Mouse (Mus musculus): Measurements from ENCODE around the gene Il2rb.

Il2rb gene

DNA sequence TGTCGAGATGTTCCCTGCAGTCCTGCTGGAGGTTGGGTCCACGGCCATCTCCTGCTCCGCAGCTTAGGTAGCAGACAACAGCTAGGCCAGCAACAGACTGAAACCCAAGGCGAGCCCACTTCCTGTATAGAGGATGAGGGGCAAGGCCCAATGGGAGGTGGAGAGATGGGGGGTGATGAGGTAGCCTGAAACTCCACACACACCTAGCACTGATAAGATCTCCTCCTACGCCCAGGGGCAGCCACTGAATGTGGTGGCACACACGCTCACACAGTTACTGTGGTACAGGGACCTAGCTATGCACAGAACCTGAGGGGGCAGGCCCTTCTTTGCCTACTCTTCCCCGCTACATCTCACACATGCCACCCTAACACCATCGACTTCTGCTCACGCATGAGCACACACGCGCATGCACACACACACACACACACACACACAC, at the start of gene Il2rb:
Gene Il2rb (minus strand): TSS at position 304 of the 439 bp plus-strand sequence.
- no peak for DNase-seq (ENCODE audit: low spot score)

DNA sequence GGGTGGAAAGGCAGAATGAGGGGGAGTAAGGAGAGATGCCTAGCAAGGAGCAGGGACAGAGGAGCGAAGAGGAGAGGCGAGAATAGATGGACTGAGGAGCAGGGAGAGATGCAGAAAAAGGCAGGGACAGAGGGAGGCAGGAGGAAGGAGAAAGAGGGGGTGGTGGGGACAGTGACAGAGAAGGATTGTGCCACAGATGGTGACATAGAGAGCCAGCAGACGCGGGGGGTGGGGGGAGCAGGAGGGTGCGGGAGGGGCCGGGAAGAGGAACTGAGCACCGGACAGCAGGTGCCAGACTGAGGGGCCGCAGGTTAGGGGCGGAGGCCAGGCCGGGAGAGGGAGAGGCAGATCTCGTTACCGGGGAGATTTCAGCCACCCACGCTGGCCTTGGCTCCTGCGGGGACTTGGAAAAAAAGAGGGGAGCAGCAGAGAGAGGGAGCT, 49.5 kb upstream of the Il2rb start, which contains the start of gene Sstr3:
Gene Sstr3 (minus strand): TSS at position 125 of the 441 bp plus-strand sequence.
- no peak for DNase-seq (ENCODE audit: low spot score)

DNA sequence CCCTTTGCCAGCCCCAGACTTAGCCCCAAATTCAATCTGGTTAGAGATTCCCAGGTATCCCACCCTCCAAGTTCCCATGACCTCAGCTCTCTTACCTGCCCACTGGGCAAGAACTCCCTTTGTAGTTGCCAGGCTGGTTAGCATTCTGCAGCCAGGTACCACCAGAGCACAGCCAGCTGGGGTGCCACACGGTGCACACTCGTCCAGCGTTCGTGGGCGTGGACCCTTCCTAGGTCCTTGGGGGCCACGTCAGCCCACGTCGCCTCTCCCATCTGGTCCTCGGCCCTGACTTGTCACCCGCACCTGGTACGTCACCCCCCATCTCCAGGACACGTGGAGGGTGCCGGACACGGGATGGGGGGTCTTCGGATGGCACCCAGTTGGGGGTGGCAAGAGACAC, 49.0 kb upstream of the Il2rb start:
- DNase-seq (ENCODE audit: low spot score) = no peak

DNA sequence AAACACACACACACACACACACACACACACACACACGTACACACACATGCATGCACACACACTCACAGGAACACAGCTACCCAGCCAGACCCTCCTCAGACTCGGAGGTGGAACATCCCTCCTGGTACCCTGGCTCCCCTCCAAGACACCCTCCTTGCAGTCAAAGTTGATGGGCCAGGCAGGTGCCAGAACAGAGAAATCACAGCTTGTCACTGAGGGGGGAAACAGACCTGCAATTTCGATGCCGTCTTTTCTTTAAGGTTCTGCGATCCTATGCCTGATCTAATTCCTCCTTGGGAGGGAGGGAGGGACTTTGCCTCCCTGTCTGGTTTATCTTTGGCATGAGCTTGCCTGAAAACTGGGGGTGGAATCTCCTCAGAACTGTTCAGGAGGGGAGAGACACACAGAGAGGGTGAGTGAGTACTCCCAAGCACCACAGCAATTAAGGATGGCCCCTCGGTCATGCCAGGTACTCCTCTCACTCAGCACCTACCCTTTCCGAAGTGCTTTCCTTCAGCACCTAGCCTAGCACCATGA, 47.8 kb upstream of the Il2rb start:
- no peak for DNase-seq (ENCODE audit: low spot score)

DNA sequence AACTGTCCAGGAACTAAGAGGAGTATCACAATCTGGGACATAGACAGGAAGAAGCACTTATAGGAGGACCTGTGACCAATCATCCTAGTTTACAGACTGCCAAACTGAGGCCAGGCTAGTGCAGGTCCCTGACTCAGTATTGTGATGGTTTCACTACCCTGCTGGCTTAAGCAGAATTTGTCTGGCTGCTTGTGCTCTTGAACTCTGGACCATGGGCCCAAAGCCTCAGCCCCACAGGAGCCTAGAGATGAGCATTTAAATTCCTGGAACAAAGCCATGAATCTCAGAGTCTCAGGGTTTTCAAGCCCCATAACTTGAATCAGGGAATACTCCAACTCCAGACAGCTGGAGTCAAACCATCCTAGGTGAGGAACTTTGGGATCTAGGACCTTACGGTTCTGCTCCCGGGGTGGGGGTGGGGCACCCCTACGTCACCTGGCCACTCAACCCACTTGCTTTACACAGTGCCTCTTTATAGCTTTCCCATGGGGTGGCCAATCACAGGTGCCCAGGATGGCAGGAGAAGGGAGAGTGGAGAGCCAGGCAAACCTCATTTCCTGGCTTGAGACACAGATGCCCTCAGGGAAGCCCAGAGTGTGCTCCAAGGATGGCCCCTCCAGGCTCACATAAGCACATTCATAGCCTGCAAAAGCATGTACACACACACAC, 47.2 kb upstream of the Il2rb start:
- DNase-seq (ENCODE audit: low spot score) = peak; percentile 21

DNA sequence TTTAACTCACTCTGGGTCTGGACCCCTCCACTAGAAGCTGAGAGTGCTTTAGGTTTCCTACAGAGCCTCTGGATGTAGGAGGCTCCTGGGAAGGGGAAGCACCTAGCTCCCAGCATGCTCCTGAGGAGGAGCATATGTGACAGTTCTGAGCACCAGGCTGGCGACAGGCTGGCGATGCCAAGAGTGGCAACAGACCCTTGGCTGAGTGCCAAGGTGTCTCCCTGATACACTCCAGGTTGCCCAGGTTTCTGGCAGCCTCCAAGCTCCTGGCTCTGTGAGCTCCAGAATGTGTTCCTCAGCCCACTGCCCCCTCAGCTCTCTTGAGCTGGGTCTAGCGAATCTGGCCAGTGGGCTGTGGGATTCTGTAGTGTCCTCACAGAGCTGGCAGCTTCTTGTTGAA, 46.5 kb upstream of the Il2rb start:
- peak; percentile 92 for DNase-seq (ENCODE audit: low spot score)

DNA sequence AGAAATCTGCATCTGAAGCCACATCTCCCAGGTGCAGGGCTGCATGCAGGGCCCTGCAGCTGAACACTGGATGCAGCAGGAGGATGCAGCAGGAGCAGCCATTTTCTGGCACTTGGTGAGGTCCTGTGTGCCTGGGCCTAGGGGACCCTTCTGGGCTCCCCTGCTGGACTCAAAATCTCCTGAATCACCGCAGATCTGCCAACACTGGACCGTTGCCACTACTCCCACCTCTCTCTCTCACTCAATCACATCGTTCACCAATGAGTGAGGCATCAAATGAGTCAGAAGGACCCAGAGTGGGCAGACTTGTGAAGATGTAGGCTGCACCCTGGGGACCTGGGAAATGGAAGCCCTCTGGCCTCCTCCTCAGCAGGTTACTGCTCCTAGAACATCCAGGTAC, 46.0 kb upstream of the Il2rb start:
- DNase-seq (ENCODE audit: low spot score) = peak; percentile 52

DNA sequence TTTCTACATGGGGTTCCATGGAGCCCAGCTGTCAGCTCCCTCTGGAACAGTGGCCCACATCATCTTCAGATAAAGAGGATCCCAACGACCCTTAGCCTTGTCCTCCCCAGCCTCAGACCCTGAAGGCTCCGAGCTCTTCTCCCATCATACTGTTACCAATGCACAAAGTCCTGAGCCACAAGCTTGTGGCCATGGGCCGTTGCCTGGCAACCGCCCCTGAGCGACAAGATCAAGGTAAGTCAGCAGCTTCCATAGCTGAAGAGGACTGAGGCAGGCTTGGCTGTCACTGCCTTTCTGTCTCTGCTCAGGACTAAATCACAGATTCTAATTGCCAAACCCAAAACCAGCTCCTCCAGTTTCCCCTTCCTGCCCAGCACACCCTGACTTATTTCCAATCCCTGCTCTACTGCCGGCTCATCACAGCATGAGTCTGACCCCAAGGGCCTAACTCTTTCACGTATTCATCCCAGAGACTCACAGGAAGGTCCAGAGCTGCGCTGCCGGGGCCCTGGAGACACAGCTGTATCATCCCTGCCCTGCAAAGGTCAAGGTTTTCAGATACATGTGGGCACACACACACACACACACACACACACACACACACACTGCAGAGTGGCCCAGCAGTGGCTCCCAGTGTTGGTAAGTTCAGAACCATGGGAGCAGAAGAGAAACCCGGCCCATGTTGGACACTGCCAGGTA, 40.8 kb upstream of the Il2rb start:
- DNase-seq (ENCODE audit: low spot score) = no peak

DNA sequence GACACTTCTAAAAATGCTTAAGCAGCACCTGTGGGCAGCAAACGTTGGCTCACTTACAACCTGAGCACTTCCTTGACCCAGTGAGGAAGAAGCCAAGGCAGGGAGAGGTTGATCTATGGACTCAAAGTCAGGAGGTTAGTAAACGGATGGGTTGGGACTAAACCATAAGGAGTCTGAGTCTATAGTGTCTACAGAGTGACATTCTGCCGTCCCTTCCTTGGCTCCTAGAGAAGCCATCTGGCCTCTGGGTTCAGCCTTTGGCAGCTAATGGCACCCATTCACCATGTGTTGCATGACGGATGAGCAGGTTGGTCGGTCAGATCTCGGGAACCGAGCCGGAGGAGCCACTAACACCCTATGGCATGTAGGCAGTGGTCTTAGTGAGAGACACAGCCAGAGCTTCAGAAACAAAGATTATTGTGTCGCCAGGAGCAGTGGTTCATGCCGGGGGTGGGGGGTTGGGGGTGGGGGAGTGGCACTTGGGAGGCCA, 38.3 kb upstream of the Il2rb start:
- DNase-seq (ENCODE audit: low spot score) = no peak

DNA sequence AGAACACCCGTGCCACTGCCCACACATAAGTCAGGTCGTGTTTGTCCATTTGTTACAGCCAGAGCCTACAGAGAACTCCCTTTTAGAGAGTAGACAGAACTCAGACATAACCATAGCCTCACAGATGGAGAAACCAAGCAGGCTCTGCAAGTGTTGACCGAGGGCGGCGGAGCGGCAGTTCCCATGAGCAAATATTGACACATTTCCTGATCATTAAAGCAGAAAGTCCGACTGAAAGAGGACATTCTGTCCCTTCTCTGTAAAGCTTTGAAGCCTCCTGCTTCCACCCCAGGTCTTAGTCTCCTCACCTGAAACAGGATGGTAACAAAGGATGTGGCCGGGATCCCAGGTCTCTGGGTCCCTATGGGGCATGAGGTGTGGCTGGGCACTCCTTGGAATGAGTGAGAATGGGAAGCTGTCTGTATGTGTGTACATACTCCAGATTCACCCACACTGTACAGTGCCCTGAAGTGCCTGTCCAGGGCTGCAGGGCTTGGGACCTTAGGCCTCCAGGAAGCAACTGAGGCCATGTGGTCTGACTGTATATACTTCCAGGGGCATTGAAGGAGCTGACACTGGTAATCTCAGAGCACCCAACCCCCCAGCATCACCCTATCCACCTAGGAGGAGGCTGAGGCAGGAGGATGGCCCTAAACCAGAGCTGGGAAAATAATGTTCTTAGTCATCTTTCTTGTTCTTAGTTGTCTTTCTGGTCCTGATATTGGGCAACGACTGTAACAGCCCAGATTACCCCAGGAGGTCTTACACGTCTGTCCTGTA, 37.7 kb upstream of the Il2rb start:
- no peak for DNase-seq (ENCODE audit: low spot score)

DNA sequence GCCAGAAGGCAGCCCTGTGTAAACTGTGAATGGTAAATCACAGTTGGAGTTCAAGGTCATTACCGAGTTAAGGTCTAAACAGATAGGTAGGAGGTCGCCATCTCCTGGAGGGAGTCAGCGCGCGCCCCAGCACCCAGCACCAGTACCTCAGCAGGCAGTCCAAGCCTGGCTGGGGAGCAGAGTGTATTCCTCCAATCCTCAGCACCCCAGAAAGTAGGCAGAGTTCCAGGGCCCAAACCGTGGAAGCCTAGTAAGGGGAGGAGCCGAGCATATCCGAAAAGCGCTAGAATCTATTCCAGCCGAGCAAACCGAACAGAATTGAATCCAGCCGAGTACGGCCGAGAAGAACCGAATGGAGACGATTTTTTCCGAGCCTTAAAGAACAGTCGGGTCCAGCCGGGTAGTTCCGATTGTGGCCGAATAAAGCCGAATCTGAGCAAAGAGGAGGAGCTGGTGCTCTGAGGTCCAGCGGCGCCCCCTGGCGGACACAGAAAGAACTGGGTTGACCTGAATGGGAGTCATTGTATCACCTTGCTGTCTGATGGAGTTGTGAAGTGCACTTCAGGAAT, 36.9 kb upstream of the Il2rb start:
- peak; percentile 100 for DNase-seq (ENCODE audit: low spot score)

DNA sequence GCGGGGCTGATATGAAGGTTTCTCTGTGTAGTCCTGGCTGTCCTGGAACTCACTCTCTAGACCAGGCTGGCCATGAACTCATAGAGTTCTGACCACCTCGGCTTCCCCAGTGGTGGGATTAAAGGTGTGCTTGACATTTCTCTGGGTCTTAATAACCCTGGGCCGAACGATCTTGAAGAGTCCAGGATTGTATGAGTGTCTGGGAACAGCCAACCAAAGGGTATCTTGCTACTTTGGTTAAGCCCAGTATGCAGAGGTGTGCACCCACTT, 36.3 kb upstream of the Il2rb start:
- DNase-seq (ENCODE audit: low spot score) = peak; percentile 26

DNA sequence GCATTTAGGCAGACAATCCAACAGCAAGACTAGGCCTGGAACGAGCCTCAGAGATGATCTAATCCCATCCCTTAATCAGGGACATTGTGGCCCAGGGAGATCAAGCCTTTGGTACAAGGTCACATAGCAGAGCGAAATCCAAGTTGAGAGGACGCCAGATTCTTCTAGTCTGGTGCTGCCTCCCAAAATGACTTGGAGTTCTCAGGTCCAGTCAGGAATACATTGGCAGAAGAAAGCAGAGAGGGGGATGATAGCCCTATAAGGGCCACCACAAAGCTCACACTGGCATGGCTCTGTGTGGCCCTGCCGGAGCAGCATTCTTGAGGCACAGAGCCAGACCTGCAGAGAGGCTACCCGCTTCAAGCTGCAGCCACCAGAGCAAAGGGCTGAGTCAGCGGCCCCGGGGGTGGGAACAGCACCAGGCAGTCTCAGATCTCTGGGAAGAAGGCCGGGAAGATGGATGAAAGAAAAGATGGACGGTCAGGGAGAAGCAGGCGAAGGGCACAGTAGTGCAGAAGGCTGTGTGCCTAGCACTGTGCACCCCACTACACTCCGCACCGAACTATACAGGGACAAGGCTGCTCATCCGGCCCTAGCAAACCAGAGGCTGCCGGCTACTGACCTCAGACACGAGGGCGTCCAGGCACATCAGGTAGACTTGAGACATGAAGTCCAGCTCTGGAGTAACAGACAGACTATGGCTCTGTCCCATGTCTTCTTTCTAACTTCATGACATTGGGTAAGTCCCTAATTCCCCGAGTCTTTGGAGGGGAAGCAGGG, 35.8 kb upstream of the Il2rb start, which contains the start of gene C1qtnf6:
Gene C1qtnf6 (minus strand): TSS at position 746 of the 780 bp plus-strand sequence.
- peak; percentile 63 for DNase-seq (ENCODE audit: low spot score)

DNA sequence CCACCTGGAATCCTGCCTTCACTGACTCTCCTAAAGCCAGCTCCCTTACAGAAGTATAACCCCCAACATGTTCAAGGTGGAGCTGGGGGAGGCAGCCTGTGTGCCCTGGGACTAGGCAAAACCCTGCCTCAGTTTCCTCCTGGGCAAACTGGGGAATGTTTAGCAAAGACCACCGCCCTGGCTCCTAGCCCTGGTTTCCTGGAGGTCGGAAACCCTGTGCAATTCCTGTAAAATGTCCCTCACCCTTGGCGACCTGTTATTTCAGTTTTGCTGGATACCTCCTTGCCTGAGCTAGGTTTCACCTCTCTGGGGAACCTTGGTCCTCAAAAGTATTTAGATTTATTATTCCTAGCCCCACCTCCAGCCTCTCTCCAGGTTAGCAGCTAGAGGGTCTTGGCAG, 35.1 kb upstream of the Il2rb start:
- no peak for DNase-seq (ENCODE audit: low spot score)

DNA sequence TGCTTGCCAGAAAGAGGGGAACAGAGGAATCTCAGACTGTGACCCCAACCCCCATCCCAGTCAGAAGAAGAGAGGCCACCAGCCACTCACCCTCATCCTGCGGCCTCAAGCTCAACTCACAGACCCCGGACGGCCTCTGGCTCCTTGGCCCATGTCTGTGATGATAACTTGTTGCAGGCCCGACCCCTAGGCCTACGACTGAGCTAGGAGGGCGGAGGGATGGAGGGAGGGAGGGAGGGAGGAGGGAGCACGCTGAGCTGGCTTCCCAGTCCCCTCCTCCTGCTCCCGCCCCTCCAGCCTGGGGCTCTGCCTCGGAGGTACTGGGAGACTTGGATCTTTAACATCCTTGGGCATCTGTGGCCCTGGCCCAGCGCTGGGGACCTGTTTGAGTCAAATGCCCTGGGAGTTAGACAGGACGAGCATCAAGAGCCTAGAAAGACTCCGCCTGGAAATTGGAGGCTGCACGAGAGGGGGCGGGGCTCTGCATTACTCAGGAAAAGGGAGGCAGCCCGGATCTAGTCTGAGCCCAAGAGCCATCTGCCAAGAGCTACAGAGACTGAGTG, 34.4 kb upstream of the Il2rb start:
- DNase-seq (ENCODE audit: low spot score) = peak; percentile 85

DNA sequence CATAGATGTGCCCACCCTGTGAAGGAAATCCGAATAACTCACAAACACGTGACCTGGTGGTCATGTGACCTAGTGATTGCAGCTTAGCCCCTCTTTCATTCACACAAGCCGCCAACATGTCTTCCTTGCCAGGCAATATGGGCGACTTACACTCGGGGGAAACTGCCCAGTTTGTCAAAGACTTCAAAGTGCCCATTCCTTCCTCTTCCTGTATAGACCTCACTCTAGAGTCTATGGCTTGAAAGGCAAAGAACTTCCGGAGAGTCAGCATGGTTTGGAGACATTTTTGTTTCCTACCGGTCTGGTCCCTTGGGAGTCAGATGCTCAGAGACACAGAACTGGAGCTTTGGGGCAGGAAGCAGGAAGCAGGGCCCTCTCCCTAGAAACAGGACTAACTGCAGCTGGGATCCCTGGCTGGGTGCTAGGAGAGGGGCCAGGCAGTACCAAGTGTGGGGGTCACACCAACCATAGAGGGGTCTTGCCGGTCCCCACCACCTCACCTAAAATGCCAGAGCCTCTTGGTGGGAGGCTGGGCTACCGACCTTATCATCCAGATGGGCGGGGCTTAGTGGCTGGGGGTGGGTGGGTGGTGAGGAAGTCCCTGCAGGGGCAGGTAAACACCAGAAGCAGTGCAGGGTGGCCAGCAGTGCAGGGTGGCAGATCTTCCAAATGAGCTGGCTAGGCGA, 33.8 kb upstream of the Il2rb start:
- peak; percentile 57 for DNase-seq (ENCODE audit: low spot score)

DNA sequence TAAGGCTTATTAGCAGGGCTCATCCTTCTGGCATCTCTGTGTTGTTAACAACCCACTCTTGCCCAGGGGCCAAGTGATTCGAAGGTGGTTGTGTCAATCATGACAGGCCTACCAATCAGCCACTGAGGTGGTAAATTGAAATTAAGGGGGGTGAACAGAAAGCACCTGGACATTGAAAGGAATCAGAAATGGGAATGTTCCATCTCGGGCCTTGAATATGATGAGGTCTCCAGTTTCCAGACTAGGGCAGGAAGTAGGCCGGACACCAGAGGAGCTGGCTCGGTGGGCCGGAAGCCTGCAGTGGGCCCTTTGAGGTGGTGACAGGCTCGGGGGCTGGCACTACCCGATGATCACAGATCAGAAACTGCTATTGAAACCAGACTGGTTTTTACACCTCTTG, 32.9 kb upstream of the Il2rb start:
- peak; percentile 51 for DNase-seq (ENCODE audit: low spot score)

DNA sequence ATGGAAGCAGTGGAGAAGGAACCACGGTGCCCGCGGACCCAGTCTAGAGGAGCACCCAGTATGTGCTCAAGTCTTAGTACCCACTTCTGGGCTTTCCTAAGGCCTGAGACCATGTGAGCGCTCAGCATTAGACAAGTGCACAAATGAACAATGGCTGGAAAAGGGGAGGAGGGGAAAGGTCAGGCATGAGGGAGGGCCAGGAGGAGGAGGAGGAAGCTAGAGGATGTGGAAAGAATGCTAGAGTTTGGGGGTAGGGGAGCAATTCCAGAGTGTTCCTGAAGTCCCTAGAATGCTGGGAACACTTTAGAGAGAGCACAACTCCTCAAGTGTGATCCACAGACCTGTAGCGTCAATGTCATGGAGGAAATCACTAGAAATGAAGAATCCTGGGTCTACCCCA, 29.1 kb upstream of the Il2rb start:
- DNase-seq (ENCODE audit: low spot score) = no peak

DNA sequence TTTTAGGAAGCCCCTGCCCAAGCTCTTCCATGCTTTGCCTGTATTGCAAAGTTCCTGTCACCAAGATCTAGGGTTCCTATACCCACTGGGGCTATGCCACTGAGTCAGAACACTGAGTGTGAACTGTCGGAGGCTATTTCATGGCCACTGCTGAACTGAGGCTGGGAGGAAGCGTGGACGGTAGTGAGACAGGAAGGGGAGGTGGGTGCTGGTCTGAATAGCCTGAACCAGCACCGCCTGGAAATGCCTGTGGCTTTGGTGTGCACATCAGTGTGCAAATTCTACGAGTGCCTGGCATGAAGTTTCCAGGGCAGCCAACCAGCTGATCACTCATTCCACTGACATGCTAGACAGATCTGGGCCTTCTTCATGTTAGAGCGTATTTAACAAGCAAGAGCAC, 26.8 kb upstream of the Il2rb start:
- no peak for DNase-seq (ENCODE audit: low spot score)

DNA sequence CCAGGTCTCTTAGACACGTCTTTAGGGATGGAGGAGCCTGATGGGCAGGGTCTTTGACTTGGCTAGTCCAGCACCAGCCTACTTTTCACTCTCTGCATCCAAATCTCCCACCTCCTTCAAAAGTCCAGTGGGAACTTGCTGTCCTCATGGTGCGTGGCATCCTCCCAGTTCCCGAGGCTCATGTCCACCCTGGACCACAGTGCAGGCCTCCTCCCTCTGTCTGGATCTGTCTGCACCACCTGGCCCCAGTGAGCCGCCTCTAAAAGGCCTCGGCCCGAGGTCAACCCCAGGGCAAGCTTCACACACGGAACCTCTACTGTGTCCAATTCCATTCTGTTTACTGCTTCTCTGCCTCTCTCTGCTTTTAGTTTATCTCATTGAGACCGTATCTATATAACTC, 26.3 kb upstream of the Il2rb start:
- DNase-seq (ENCODE audit: low spot score) = no peak

All from MN1 (cell line).